Mouse (Mus musculus) lung, embryonic 14.5 days (tissue): Measurements from ENCODE around the gene Atf6b. TPM values are rescaled to one million over a fixed set of nuclear protein-coding genes. Genes with fewer than 3 reads are reported as not detected.

Experiments used
- ATAC-seq: fragments of 200-750 bp; cut with Nextera tagmentation; 2 replicates; pipeline ENCODE4 v1.8.0; 2017; ENCODE audit warnings: mild to moderate bottlenecking, moderate TSS enrichment, moderate library complexity; ENCODE audit not compliant: insufficient read depth
- DNase-seq: peaks from one replicate; pipeline ENCODE4 v3.0.0-alpha.2; 2015
- H3K27ac ChIP-seq: fragments of 300-500 bp; sonication (generic); 2 replicates; pipeline ENCODE4 v1.5.1; 2014; ENCODE audit warnings: low read depth, mild to moderate bottlenecking, moderate library complexity
- H3K27me3 ChIP-seq: fragments of 300-500 bp; sonication (generic); 2 replicates; pipeline ENCODE4 v1.6.1; 2014; ENCODE audit warnings: low read length, control low read depth; ENCODE audit not compliant: insufficient read depth
- H3K36me3 ChIP-seq: fragments of 300-500 bp; sonication (generic); 2 replicates; pipeline ENCODE4 v1.6.1; 2014; ENCODE audit warnings: control low read depth; ENCODE audit not compliant: insufficient read depth
- H3K4me1 ChIP-seq: fragments of 300-500 bp; sonication (generic); 2 replicates; pipeline ENCODE4 v1.6.1; 2014; ENCODE audit warnings: antibody characterized with exemption, control low read depth; ENCODE audit not compliant: insufficient read depth
- H3K4me2 ChIP-seq: fragments of 300-500 bp; sonication (generic); 2 replicates; pipeline ENCODE4 v1.6.1; 2014; ENCODE audit warnings: mild to moderate bottlenecking
- H3K4me3 ChIP-seq: fragments of 300-500 bp; sonication (generic); 2 replicates; pipeline ENCODE4 v1.5.1; 2014; ENCODE audit warnings: low read depth, low read length
- H3K9ac ChIP-seq: fragments of 300-500 bp; sonication (generic); 2 replicates; pipeline ENCODE4 v1.6.1; 2014
- H3K9me3 ChIP-seq: fragments of 300-500 bp; sonication (generic); 2 replicates; pipeline ENCODE4 v1.6.1; 2016; ENCODE audit warnings: low read depth, low read length, control low read depth
- CTCF ChIP-seq: IDR thresholded peaks from 2 replicates; pipeline ENCODE4 v1.5.1; 2016; ENCODE audit warnings: antibody characterized with exemption, low read depth
- WGBS: fragments of 180-500 bp; shearing (Covaris S2); extraction: QIAGEN DNeasy Blood & Tissue Kit; methylation state at CpG from one replicate; pipeline ENCODE4 v1.1.7; 2014; 5-methylcytosine and 5-hydroxymethylcytosine counted together
- polyA plus RNA-seq: library from polyadenylated mRNA; unstranded; fragments of >200 nt; fragmentation: Nextera tagmentation; extraction: Ambion mirVana; gene quantifications from 2 replicates; pipeline ENCODE4 v1.2.1, GENCODE M21; 2014

The Atf6b gene
- polyA plus RNA-seq, 1 experiment from 2014 or later, result 74.8 TPM

DNA sequence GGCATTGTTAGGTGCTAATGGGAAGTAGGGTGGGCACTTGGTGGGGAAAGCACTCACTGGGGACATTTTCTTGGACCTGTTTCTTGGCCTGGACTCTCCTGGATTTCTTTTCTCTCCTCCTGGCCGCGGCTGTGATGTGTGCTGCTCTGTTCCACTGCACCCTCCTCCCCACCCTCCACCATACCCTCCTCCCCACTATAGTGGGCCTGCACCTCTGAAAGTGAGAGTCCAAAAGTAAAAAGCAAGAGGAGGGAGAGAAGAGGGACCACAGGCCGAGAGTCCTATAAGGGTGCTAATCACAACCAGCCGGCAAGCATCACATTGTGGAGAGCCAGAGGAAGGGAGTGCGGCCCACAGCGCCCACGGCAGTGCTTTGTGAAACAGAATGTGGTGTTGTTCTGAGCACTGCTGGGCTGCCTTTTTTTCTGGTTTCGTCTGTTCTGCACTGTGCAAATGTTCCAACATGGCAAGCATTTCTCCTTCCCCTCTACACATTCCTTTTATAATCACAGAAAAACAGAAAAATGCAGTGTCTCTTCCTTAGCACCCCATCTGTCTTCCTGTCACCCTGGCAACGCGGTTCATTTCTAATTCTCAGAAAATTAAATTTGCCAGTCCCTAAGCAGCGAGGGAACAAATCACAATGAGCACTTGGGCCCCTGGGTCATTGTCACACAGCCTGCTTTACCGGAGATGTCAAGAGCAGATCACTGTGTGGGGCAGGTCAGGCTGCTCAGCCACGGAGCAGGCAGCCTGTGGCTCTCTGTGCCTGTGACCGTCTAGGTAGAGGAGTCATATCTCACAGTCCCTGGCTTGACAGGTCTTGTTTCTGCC, 52.8 kb downstream of the Atf6b start:
- Histone ChIP-seq H3K27ac (peak overlapping the region; percentile 67), H3K4me1 (no peaks in the 10 kb centered on the region), H3K9ac (no peak overlapping the region), H3K27me3 (no peaks in the 10 kb centered on the region), H3K36me3 (no peaks in the 10 kb centered on the region), H3K4me3 (no peak overlapping the region), H3K9me3 (no peaks in the 10 kb centered on the region), H3K4me2 (no peak overlapping the region)
- peak; percentile 55 for DNase-seq
- no peak for TF ChIP-seq CTCF
- ATAC-seq, result peak; percentile 62; the same call in 1 of the 2 replicates
- WGBS, result 24% methylated on average over 14 of the region's 14 CpGs

DNA sequence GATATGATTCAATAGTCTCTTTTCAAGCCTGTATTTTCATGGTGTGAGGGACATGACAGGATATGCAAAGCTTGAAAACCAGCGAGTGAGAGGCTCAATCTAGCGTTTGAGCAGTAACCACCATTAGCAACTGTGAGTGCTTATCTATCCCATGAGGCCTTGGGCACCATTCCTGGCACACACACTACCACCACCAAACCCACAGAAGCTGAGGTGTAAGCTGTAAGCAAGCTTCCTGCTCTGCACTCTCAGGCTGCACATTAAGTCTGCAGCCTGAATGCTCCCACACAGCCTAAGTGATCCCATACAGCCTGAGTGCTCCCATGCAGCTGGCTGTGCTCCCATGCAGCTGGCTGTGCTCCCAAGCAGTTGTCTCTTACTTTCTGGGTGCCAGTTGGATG, 53.7 kb downstream of the Atf6b start:
- Histone ChIP-seq H3K27me3 (no peaks in the 10 kb centered on the region), H3K4me3 (no peak overlapping the region), H3K4me2 (no peak overlapping the region), H3K36me3 (no peaks in the 10 kb centered on the region), H3K27ac (no peak overlapping the region; the same call in 1 of the 2 replicates), H3K9me3 (no peaks in the 10 kb centered on the region), H3K4me1 (no peaks in the 10 kb centered on the region), H3K9ac (no peak overlapping the region)
- 27% methylated on average over 2 of the region's 2 CpGs for WGBS
- no peak for TF ChIP-seq CTCF
- DNase-seq, result no peak
- ATAC-seq, result no peak

Other genes with a start within 250 kb of the Atf6b start
- 0.54 TPM in 1 of 2 replicates, not detected in the other for gene BC051142, start 248.3 kb upstream of the Atf6b start, polyA plus RNA-seq
- gene Btnl4, start 169.8 kb upstream of the Atf6b start, polyA plus RNA-seq, result not detected in 2 replicates
- gene Btnl6, start 129.8 kb upstream of the Atf6b start, polyA plus RNA-seq, result not detected in 2 replicates
- gene Notch4, start 82.9 kb upstream of the Atf6b start, polyA plus RNA-seq, result 8.5 and 9.0 TPM in 2 replicates
- gene Gpsm3, start 57.3 kb upstream of the Atf6b start, polyA plus RNA-seq, result 13.6 and 14.5 TPM in 2 replicates
- 10.1 and 10.4 TPM in 2 replicates for gene Pbx2, start 55.9 kb upstream of the Atf6b start, polyA plus RNA-seq
- 64.7 and 74.6 TPM in 2 replicates for gene Ager, start 49.3 kb upstream of the Atf6b start, polyA plus RNA-seq
- gene Rnf5, start 43.5 kb upstream of the Atf6b start, polyA plus RNA-seq, result 78.7 and 84.9 TPM in 2 replicates
- gene Agpat1, start 42.9 kb upstream of the Atf6b start, polyA plus RNA-seq, result 52.5 and 54.1 TPM in 2 replicates
- 1.5 and 2.1 TPM in 2 replicates for gene Egfl8, start 31.2 kb upstream of the Atf6b start, polyA plus RNA-seq
- 24.5 and 25.6 TPM in 2 replicates for gene Ppt2, start 18.6 kb upstream of the Atf6b start, polyA plus RNA-seq
- gene Prrt1, start 17.6 kb upstream of the Atf6b start, polyA plus RNA-seq, result 0.14 TPM in 1 of 2 replicates, not detected in the other
- gene Fkbpl, start 2.4 kb upstream of the Atf6b start, polyA plus RNA-seq, result 9.7 and 11.1 TPM in 2 replicates
- 0.38 and 0.45 TPM in 2 replicates for gene Tnxb, start 23.4 kb downstream of the Atf6b start, polyA plus RNA-seq
- gene C4b, start 96.7 kb downstream of the Atf6b start, polyA plus RNA-seq, result not detected in 2 replicates
- gene Cyp21a1, start 157.4 kb downstream of the Atf6b start, polyA plus RNA-seq, result not detected in 2 replicates
- gene Stk19, start 189.8 kb downstream of the Atf6b start, polyA plus RNA-seq, result 22.2 and 25.0 TPM in 2 replicates
- 56.0 and 71.5 TPM in 2 replicates for gene Dxo, start 189.9 kb downstream of the Atf6b start, polyA plus RNA-seq
- 44.6 and 50.3 TPM in 2 replicates for gene Skiv2l, start 203.1 kb downstream of the Atf6b start, polyA plus RNA-seq
- gene Nelfe, start 203.2 kb downstream of the Atf6b start, polyA plus RNA-seq, result 110 and 115 TPM in 2 replicates
- gene Cfb, start 215.4 kb downstream of the Atf6b start, polyA plus RNA-seq, result 1.8 and 2.5 TPM in 2 replicates
- 0.81 and 1.2 TPM in 2 replicates for gene Zbtb12, start 232.3 kb downstream of the Atf6b start, polyA plus RNA-seq
- not detected in 2 replicates for gene Gm20547, start 234.9 kb downstream of the Atf6b start, polyA plus RNA-seq